Mouse (Mus musculus) hindbrain, embryonic 11.5 days (tissue): ENCODE data around the gene Arhgap11a. TPM values are rescaled to one million over a fixed set of nuclear protein-coding genes. Genes with fewer than 3 reads are reported as not detected.

ENCODE experiments used
- ATAC-seq: fragments of 200-750 bp; cut with Nextera tagmentation; 2 replicates; pipeline ENCODE4 v1.8.0; 2017; ENCODE audit warnings: mild to moderate bottlenecking, moderate TSS enrichment, moderate library complexity; ENCODE audit not compliant: low FRiP score
- DNase-seq: peaks from one replicate; pipeline ENCODE4 v3.0.0-alpha.2; 2015; ENCODE audit warnings: low spot score
- H3K27ac ChIP-seq: fragments of 300-500 bp; sonication (generic); 2 replicates; pipeline ENCODE4 v1.5.1; 2014; ENCODE audit warnings: mild to moderate bottlenecking, low read depth, low read length
- H3K27me3 ChIP-seq: fragments of 300-500 bp; sonication (generic); 2 replicates; pipeline ENCODE4 v1.6.1; 2014; ENCODE audit warnings: mild to moderate bottlenecking, low read length, moderate library complexity, mixed read lengths; ENCODE audit not compliant: control insufficient read depth, insufficient read depth
- H3K36me3 ChIP-seq: fragments of 300-500 bp; sonication (generic); 2 replicates; pipeline ENCODE4 v1.6.1; 2014; ENCODE audit warnings: mild to moderate bottlenecking, low read length, moderate library complexity, mixed read lengths; ENCODE audit not compliant: control insufficient read depth, insufficient read depth
- H3K4me1 ChIP-seq: fragments of 300-500 bp; sonication (generic); replicated peaks from 2 replicates; pipeline ENCODE4 v1.6.1; 2014; ENCODE audit warnings: low read length, mixed read lengths; ENCODE audit not compliant: control insufficient read depth, insufficient read depth
- H3K4me2 ChIP-seq: fragments of 300-500 bp; sonication (generic); replicated peaks from 2 replicates; pipeline ENCODE4 v1.6.1; 2014; ENCODE audit warnings: mild to moderate bottlenecking, low read depth, low read length
- H3K4me3 ChIP-seq: fragments of 300-500 bp; sonication (generic); 2 replicates; pipeline ENCODE4 v1.5.1; 2014; ENCODE audit warnings: low read depth, low read length
- H3K9ac ChIP-seq: fragments of 300-500 bp; sonication (generic); 2 replicates; pipeline ENCODE4 v1.6.1; 2014; ENCODE audit warnings: low read depth, low read length
- H3K9me3 ChIP-seq: fragments of 300-500 bp; sonication (generic); 2 replicates; pipeline ENCODE4 v1.6.1; 2016; ENCODE audit warnings: low read length; ENCODE audit not compliant: control insufficient read depth
- WGBS: fragments of 180-500 bp; shearing (Covaris S2); extraction: QIAGEN DNeasy Blood & Tissue Kit; methylation state at CpG from one replicate; pipeline ENCODE4 v1.1.7; 2014; 5-methylcytosine and 5-hydroxymethylcytosine counted together
- polyA plus RNA-seq: library from polyadenylated mRNA; unstranded; fragments of >200 nt; fragmentation: Nextera tagmentation; extraction: Ambion mirVana; gene quantifications from 2 replicates; pipeline ENCODE4 v1.2.1, GENCODE M21; 2014

Gene Arhgap11a
- polyA plus RNA-seq, 1 experiment from 2014 or later: 9.0 TPM

DNA sequence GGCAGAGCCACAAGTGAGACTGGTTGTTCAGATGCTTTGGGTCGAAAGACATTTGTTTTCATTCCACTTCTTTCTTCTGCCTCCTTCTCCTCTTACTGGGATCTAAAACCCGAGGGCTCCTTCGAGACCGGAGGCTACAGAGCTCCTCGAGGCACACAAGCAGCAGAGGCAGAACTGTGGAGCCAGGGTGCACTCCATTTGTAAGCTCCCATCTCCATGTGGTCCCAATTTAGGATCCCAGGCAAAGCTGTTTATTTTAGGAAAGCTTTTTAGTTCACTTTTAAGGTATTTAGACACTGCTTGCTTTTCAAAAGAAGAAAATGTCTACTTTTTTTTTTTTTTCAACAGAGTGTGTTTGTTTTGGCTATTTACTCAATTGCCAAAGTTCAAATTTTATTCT is 47.6 kb downstream of the Arhgap11a start:
- Histone ChIP-seq H3K9me3 (no peaks in the 10 kb centered on the region), H3K27me3 (no peaks in the 10 kb centered on the region), H3K4me3 (no peak overlapping the region), H3K4me1 (no peaks in the 10 kb centered on the region), H3K36me3 (no peaks in the 10 kb centered on the region), H3K9ac (no peak overlapping the region), H3K27ac (no peak overlapping the region), H3K4me2 (no peak overlapping the region)
- DNase-seq: no peak
- no peak for ATAC-seq
- 65% methylated on average over 5 of the region's 5 CpGs for WGBS

DNA sequence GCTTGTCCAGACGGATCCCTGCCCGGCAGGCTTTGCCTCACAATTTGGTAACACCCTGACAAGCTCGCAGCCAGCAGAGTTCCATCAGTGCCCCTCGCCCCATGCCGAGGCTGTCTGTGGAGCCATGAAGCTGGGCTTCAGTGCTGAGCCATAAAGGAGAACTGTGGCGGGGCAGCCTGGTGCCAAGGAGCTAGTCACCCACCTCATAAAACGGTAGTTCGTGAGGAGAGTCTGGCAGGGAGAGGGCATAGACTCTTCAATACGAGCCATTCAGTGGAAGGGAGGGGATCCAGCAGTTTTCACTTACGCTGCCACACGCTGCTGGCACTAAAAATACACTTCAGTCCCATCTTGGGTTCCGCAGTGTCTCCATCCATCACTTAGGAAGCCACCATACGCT is 49.9 kb downstream of the Arhgap11a start:
- WGBS: 84% methylated on average over 13 of the region's 13 CpGs
- H3K9me3 ChIP-seq: no peaks in the 10 kb centered on the region
- DNase-seq (no peak), ATAC-seq (no peak)
- H3K27me3 ChIP-seq: no peaks in the 10 kb centered on the region
- no peak overlapping the region for H3K9ac ChIP-seq
- no peaks in the 10 kb centered on the region for H3K36me3 ChIP-seq
- H3K27ac ChIP-seq: no peak overlapping the region
- no peaks in the 10 kb centered on the region for H3K4me1 ChIP-seq
- no peak overlapping the region for H3K4me3 ChIP-seq
- no peak overlapping the region for H3K4me2 ChIP-seq

DNA sequence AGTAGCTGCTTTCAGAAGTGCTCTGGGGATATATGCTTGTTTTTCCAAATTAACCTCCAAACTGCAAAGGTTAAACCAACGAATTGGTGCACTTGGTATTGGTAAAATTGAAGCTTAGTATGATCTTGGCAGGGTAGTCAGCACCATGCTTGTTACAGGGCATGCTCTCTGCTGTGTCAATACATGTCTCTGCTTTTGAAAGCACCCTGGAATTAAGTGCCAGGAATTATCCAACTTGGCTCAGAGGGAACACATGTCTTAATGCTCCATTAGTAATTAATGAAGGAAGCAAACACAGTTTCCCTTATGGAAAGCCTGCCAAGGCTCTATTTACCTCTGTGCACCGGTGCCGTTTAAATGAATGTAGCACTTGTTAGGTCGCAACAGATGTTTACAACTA is 53.3 kb downstream of the Arhgap11a start:
- H3K27ac ChIP-seq: no peak overlapping the region
- no peak overlapping the region for H3K9ac ChIP-seq
- no peaks in the 10 kb centered on the region for H3K4me1 ChIP-seq
- no peaks in the 10 kb centered on the region for H3K9me3 ChIP-seq
- H3K4me3 ChIP-seq: no peak overlapping the region
- H3K36me3 ChIP-seq: no peaks in the 10 kb centered on the region
- DNase-seq (no peak), ATAC-seq (no peak)
- 78% methylated on average over 4 of the region's 4 CpGs for WGBS
- no peaks in the 10 kb centered on the region for H3K27me3 ChIP-seq
- H3K4me2 ChIP-seq: no peak overlapping the region

DNA sequence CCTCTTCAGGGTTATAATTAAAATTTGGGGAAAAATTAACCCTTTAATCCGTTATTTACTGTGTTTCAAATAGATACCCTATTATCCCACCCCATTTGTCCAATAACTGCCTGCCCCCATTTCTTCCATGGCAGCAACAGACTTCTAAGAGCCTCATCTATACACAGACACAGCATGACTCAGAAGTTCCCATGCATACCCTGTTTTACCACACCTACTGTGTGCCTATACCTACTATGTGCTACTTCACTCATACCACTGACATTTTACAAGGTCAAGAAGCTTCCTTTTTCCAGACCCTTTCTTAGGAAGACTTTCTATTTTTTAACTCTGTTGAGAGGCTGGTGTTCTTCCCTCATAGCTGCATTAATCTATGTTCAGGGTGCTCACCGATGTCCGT is 54.9 kb downstream of the Arhgap11a start:
- no peak for DNase-seq
- no peak overlapping the region for H3K4me2 ChIP-seq
- no peaks in the 10 kb centered on the region for H3K27me3 ChIP-seq
- no peak for ATAC-seq
- 92% methylated on average over 3 of the region's 3 CpGs for WGBS
- H3K9ac ChIP-seq: no peak overlapping the region
- no peak overlapping the region for H3K27ac ChIP-seq
- H3K4me3 ChIP-seq: no peak overlapping the region
- H3K9me3 ChIP-seq: no peaks in the 10 kb centered on the region
- H3K36me3 ChIP-seq: no peaks in the 10 kb centered on the region
- no peaks in the 10 kb centered on the region for H3K4me1 ChIP-seq

DNA sequence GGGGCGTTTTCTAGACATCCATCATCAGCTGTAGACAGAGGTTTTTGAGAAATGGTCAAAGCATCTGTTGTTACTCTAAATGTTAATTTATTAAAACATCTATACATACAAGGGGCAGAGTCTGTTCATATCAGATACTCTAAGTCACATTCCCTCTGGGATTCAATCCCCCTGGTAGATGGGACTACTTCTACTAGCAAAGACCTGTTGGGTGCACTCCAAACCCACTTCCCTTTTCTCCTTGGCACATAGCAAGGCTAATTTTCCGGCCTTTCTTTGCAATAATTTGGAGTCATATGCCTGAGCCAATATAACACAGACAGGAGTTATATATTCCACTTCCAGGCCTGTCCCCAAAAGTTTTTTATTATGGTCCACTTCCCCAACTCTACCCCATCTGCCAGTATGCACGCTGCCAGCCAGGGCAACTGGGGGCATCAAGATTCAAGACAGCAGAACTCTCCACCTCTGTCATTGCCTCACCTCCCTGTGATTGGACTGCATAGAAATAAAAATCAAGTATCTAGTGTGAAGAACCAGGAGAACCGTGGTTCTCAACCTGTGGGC is 59.6 kb downstream of the Arhgap11a start:
- no peak overlapping the region for H3K4me2 ChIP-seq
- no peak overlapping the region for H3K9ac ChIP-seq
- H3K9me3 ChIP-seq: no peaks in the 10 kb centered on the region
- H3K36me3 ChIP-seq: no peaks in the 10 kb centered on the region
- DNase-seq (no peak), ATAC-seq (no peak)
- no peak overlapping the region for H3K4me3 ChIP-seq
- no peak overlapping the region for H3K27ac ChIP-seq
- 87% methylated on average over 4 of the region's 4 CpGs for WGBS
- H3K4me1 ChIP-seq: no peaks in the 10 kb centered on the region
- H3K27me3 ChIP-seq: no peaks in the 10 kb centered on the region

- no peak for ATAC-seq
- no peak overlapping the region for H3K27ac ChIP-seq
- no peak overlapping the region for H3K9ac ChIP-seq
- H3K36me3 ChIP-seq: no peaks in the 10 kb centered on the region
- DNase-seq: no peak
- no peak overlapping the region for H3K4me2 ChIP-seq
- no peak overlapping the region for H3K4me3 ChIP-seq
- H3K9me3 ChIP-seq: no peaks in the 10 kb centered on the region
- 86% methylated on average over 4 of the region's 4 CpGs for WGBS
- no peaks in the 10 kb centered on the region for H3K4me1 ChIP-seq
- no peaks in the 10 kb centered on the region for H3K27me3 ChIP-seq
These were observed 60.6 kb downstream of the Arhgap11a start for GRCm38 (mm10) chr2:113787882-113788281.

DNA sequence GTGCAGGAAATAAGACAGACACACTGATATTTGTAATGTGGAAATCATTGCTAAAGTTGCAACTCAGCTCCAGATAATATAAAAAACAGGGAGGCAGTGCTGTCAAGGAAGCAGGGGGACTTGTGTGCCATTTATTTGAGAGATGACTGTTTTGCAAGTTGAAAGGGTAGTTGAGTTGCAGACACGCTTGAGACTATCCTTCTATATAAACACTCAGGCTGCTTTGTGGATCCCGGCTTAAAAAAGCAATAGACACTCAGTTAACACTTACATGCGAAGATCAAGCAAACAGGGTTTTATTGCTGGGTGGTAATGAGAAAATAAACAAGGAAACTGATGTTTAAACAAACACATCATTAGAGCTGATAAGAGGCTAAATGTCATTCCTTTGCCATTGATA is 63.6 kb downstream of the Arhgap11a start:
- Histone ChIP-seq H3K9me3 (no peaks in the 10 kb centered on the region), H3K4me2 (no peak overlapping the region), H3K27me3 (no peaks in the 10 kb centered on the region), H3K36me3 (no peaks in the 10 kb centered on the region), H3K9ac (no peak overlapping the region), H3K27ac (no peak overlapping the region), H3K4me3 (no peak overlapping the region), H3K4me1 (no peaks in the 10 kb centered on the region)
- ATAC-seq (no peak), DNase-seq (no peak)
- WGBS: 70% methylated on average over 3 of the region's 3 CpGs

DNA sequence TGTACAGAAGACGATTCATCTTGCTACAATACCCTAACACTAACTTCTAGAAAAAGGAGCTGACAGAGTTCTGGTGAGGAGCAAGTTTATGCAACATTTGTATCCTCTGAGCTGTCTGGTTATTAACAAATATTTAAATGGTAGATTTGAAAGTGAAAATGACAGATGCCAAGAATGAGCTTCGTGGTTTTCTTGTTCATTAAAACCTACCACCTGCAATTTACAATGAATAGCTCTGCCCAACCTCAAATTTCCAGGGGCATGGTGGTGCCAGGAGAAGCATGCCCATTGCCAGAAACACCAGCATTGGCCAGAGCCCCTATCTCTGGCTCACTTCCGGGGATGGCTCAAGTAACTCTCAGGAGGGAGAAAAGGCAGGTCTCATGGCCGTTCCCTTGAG is 66.9 kb downstream of the Arhgap11a start:
- H3K27ac ChIP-seq: no peak overlapping the region

More for the DNA sequence above, 66.9 kb downstream of the Arhgap11a start:
- H3K4me1 ChIP-seq: no peaks in the 10 kb centered on the region
- ATAC-seq (no peak), DNase-seq (no peak)
- H3K27me3 ChIP-seq: no peaks in the 10 kb centered on the region
- no peak overlapping the region for H3K4me3 ChIP-seq
- no peaks in the 10 kb centered on the region for H3K36me3 ChIP-seq
- 89% methylated on average over 4 of the region's 4 CpGs for WGBS
- H3K9ac ChIP-seq: no peak overlapping the region
- H3K9me3 ChIP-seq: no peaks in the 10 kb centered on the region
- no peak overlapping the region for H3K4me2 ChIP-seq
